9 mouse cellular contexts compared by ENCODE assay signal in the genomic region with DNA sequence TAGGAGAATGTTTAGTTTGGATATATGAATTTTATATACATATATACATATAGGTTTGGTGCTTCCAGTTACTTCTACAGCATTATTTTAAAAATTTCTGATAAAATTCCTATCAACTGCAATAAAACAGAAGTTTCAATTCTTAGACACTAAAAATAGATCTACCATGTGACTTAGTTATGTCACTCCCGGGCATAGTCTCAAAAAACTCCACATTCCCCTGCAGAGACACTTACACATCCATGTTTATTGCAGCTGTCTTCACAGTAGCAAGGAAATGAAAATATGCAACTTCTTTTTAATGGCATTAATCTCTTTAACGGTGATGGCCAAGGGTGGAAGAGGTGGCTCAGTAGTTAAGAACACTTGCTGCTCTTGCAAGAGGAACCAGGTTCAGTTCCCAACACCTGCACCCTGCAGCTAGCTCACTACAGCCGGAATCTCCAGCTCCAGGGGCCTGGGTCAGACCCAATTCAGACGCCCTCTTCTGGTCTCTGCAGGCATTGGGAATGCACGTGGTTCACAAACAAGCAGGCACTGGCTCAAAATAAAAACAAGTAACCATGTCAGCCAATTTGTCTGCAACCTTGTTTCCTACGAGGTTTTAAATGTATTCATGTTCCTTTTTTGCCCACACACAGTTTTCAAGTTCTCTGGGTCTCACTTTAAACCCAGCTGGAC.
DNase-seq lines count a peak whose midpoint lies in the region; ATAC-seq and TF ChIP-seq lines count a peak whose summit lies in the region.
"Had no signal": no experiment of that assay in that cellular context is flagged by ENCODE, and none has a peak within 500 bp of the region (broad histone marks: within the 10 kb centered on the region; RNA-seq: fewer than 3 reads in every experiment).

No protein-coding gene starts in this region.

- no peak for ATAC-seq in kidney, embryonic 15.5 days (replicated peaks; ENCODE audit: low FRiP score)
- no peak for ATAC-seq in lung, postnatal 0 days

- no peak for TF ChIP-seq EP300 in MEL (IDR thresholded peaks at IDR 0.05; ENCODE audit: low read depth in 1 of 2, low read length in 2 of 2)
- no peak for TF ChIP-seq EP300 in lung, postnatal 0 days (IDR thresholded peaks at IDR 0.05)

- H3K36me3 ChIP-seq in kidney, embryonic 15.5 days: no peaks in the 10 kb centered on the region
- H3K36me3 ChIP-seq in MEL (ENCODE audit: control insufficient read depth in 1 of 2, insufficient read depth in 2 of 2, low read length in 2 of 2): no peaks in the 10 kb centered on the region
- no peaks in the 10 kb centered on the region for H3K36me3 ChIP-seq in lung, postnatal 0 days (ENCODE audit: insufficient read depth, low read length)
- H3K36me3 ChIP-seq: embryonic facial prominence, embryonic 13.5 days; midbrain, embryonic 12.5 days had no signal

- H3K4me2 ChIP-seq in kidney, embryonic 15.5 days: no peak overlapping the region
- no peak overlapping the region for H3K4me2 ChIP-seq in lung, postnatal 0 days (replicated peaks; ENCODE audit: low read depth, low read length)
- H3K4me2 ChIP-seq: embryonic facial prominence, embryonic 13.5 days; midbrain, embryonic 12.5 days had no signal

- WGBS in kidney, embryonic 15.5 days: 27% methylated on average over 6 of the region's 6 CpGs
- WGBS in lung, postnatal 0 days: 13% methylated on average over 6 of the region's 6 CpGs

- no peaks in the 10 kb centered on the region for H3K4me1 ChIP-seq in kidney, embryonic 15.5 days
- no peaks in the 10 kb centered on the region for H3K4me1 ChIP-seq in MEL (ENCODE audit: control insufficient read depth in 1 of 2, insufficient read depth in 2 of 2, low read length in 2 of 2)
- no peaks in the 10 kb centered on the region for H3K4me1 ChIP-seq in lung, postnatal 0 days (ENCODE audit: insufficient read depth, low read depth, low read length)
- H3K4me1 ChIP-seq: embryonic facial prominence, embryonic 13.5 days; midbrain, embryonic 12.5 days had no signal

- H3K27ac ChIP-seq in kidney, embryonic 15.5 days: no peak overlapping the region
- H3K27ac ChIP-seq in MEL (ENCODE audit: control insufficient read depth, low read depth, low read length): no peak overlapping the region
- no peak overlapping the region for H3K27ac ChIP-seq in lung, postnatal 0 days (ENCODE audit: low read length)
- H3K27ac ChIP-seq: embryonic facial prominence, embryonic 13.5 days; midbrain, embryonic 12.5 days had no signal

- H3K27me3 ChIP-seq in kidney, embryonic 15.5 days: no peaks in the 10 kb centered on the region
- H3K27me3 ChIP-seq in MEL (ENCODE audit: control insufficient read depth in 1 of 2, insufficient read depth in 2 of 2, low read length in 2 of 2): no peaks in the 10 kb centered on the region
- H3K27me3 ChIP-seq in lung, postnatal 0 days (replicated peaks; ENCODE audit: insufficient read depth, low read length): no peaks in the 10 kb centered on the region
- H3K27me3 ChIP-seq: embryonic facial prominence, embryonic 13.5 days; midbrain, embryonic 12.5 days had no signal

- H3K9ac ChIP-seq in kidney, embryonic 15.5 days: no peak overlapping the region
- no peak overlapping the region for H3K9ac ChIP-seq in MEL (ENCODE audit: control insufficient read depth, low read depth, low read length, poor library complexity, severe bottlenecking)
- no peak overlapping the region for H3K9ac ChIP-seq in lung, postnatal 0 days (replicated peaks; ENCODE audit: low read depth)
- H3K9ac ChIP-seq: embryonic facial prominence, embryonic 13.5 days; midbrain, embryonic 12.5 days had no signal

- H3K79me2 ChIP-seq in MEL (ENCODE audit: control insufficient read depth, insufficient read depth, low read length, poor library complexity): no peaks in the 10 kb centered on the region

- peak; percentile 47 for TF ChIP-seq RAD21 in MEL (IDR thresholded peaks at IDR 0.05; ENCODE audit: low read depth, low read length)

- H3K4me3 ChIP-seq in kidney, embryonic 15.5 days (replicated peaks): no peak overlapping the region
- no peak overlapping the region for H3K4me3 ChIP-seq in MEL (ENCODE audit: control insufficient read depth in 1 of 2, insufficient read depth in 1 of 2, low read depth in 2 of 2, low read length in 2 of 2)
- H3K4me3 ChIP-seq in lung, postnatal 0 days (ENCODE audit: low read depth, low read length): no peak overlapping the region
- H3K4me3 ChIP-seq: embryonic facial prominence, embryonic 13.5 days; midbrain, embryonic 12.5 days had no signal

- TF ChIP-seq POLR2A in MEL (IDR thresholded peaks at IDR 0.05; ENCODE audit: control insufficient read depth in 1 of 2, insufficient read depth in 1 of 2, low read depth in 1 of 2, low read length in 2 of 2, poor library complexity in 1 of 2): no peak
- no peak for TF ChIP-seq POLR2A in brain, embryonic 14.5 days (IDR thresholded peaks at IDR 0.05; ENCODE audit: borderline replicate concordance, extremely low read depth, insufficient read depth, insufficient read length, poor library complexity, severe bottlenecking)

- peak; percentile 9 for DNase-seq in kidney, adult 18-20 months
- DNase-seq in MEL (ENCODE audit: low read depth, low spot score): peak; percentile 44
- DNase-seq in brain, embryonic 14.5 days (ENCODE audit: low read depth): peak; percentile 33
- DNase-seq in lung, postnatal 0 days (ENCODE audit: low spot score): peak; percentile 29
- no peak for DNase-seq in spleen, adult 12 weeks (ENCODE audit: low spot score)
- no peak for DNase-seq in spleen, postnatal 36 days (ENCODE audit: low spot score in 2 of 2)

- H3K9me3 ChIP-seq in kidney, embryonic 15.5 days (replicated peaks): no peaks in the 10 kb centered on the region
- H3K9me3 ChIP-seq in MEL (replicated peaks; ENCODE audit: insufficient read depth, low read length): no peaks in the 10 kb centered on the region
- H3K9me3 ChIP-seq in lung, postnatal 0 days (ENCODE audit: low read length): no peaks in the 10 kb centered on the region
- H3K9me3 ChIP-seq: embryonic facial prominence, embryonic 13.5 days; midbrain, embryonic 12.5 days had no signal

- TF ChIP-seq CTCF in MEL (IDR thresholded peaks at IDR 0.05 in 2 of 3, conservative IDR thresholded peaks at IDR 0.05 in 1 of 3; ENCODE audit: control insufficient read depth in 1 of 3, insufficient read depth in 1 of 3, low read depth in 2 of 3, low read length in 3 of 3, poor library complexity in 1 of 3, severe bottlenecking in 1 of 3): peak; percentile 41 to 73 (median 59)
- TF ChIP-seq CTCF in brain, embryonic 14.5 days (IDR thresholded peaks at IDR 0.05; ENCODE audit: borderline replicate concordance, extremely low read depth, insufficient read depth, insufficient read length): peak; percentile 40; the same call in 1 of the 2 replicates
- TF ChIP-seq CTCF in lung, postnatal 0 days (IDR thresholded peaks at IDR 0.05): peak; percentile 59

TF ChIP-seq in MEL, 35 proteins besides CTCF, POLR2A, EP300 and RAD21 (continues in another document):
- TF ChIP-seq MXI1 (IDR thresholded peaks at IDR 0.05; ENCODE audit: low read depth, low read length) (no peak), HCFC1 (IDR thresholded peaks at IDR 0.05; ENCODE audit: low read depth, low read length) (no peak), CHD2 (IDR thresholded peaks at IDR 0.05; ENCODE audit: low read length) (no peak), POLR2AphosphoS2 (IDR thresholded peaks at IDR 0.05; ENCODE audit: low read length) (no peak), POLR2AphosphoS5 (IDR thresholded peaks at IDR 0.05; ENCODE audit: borderline replicate concordance, low read depth, low read length) (no peak), TAL1 (IDR thresholded peaks at IDR 0.05; ENCODE audit: low read length) (no peak), NRF1 (IDR thresholded peaks at IDR 0.05; ENCODE audit: insufficient read depth, low read depth, low read length, poor library complexity, severe bottlenecking) (no peak), MAZ (IDR thresholded peaks at IDR 0.05; ENCODE audit: low read depth, low read length) (no peak), TBP (IDR thresholded peaks at IDR 0.05; ENCODE audit: low read depth, low read length) (no peak), GABPA (IDR thresholded peaks at IDR 0.05; ENCODE audit: low read depth, low read length) (no peak), RCOR1 (IDR thresholded peaks at IDR 0.05; ENCODE audit: low read depth, low read length) (no peak), ZNF384 (IDR thresholded peaks at IDR 0.05; ENCODE audit: low read depth, low read length) (no peak), MYB (IDR thresholded peaks at IDR 0.05; ENCODE audit: low read depth, low read length) (no peak), SMC3 (IDR thresholded peaks at IDR 0.05; ENCODE audit: low read depth, low read length) (peak; percentile 82), ZC3H11A (IDR thresholded peaks at IDR 0.05; ENCODE audit: low read depth, low read length) (peak; percentile 70), JUND (IDR thresholded peaks at IDR 0.05; ENCODE audit: low read depth, low read length) (no peak), ELF1 (IDR thresholded peaks at IDR 0.05; ENCODE audit: low read depth, low read length) (no peak), BHLHE40 (IDR thresholded peaks at IDR 0.05; ENCODE audit: borderline replicate concordance, low read depth, low read length) (no peak), USF1 (IDR thresholded peaks at IDR 0.05; ENCODE audit: low read depth, low read length) (peak; percentile 18; the same call in 1 of the 2 replicates), MAX (IDR thresholded peaks at IDR 0.05; ENCODE audit: low read length) (no peak), NELFE (IDR thresholded peaks at IDR 0.05; ENCODE audit: low read depth, low read length) (no peak), MEF2A (IDR thresholded peaks at IDR 0.05; ENCODE audit: extremely low read depth, insufficient replicate concordance, low read depth, low read length, poor library complexity, severe bottlenecking) (no peak), CHD1 (IDR thresholded peaks at IDR 0.05; ENCODE audit: low read depth, low read length) (no peak), TCF12 (IDR thresholded peaks at IDR 0.05; ENCODE audit: low read depth, low read length) (0 out of 2 replicates have a peak, but pooled peaks have one; percentile 8), MAFK (IDR thresholded peaks at IDR 0.05; ENCODE audit: borderline replicate concordance, low read depth, low read length) (no peak), USF2 (IDR thresholded peaks at IDR 0.05; ENCODE audit: borderline replicate concordance in 1 of 2, insufficient read depth in 1 of 2, low read depth in 1 of 2, low read length in 2 of 2) (no peak), UBTF (IDR thresholded peaks at IDR 0.05; ENCODE audit: borderline replicate concordance, insufficient read depth, low read depth, low read length) (no peak), ZKSCAN1 (IDR thresholded peaks at IDR 0.05; ENCODE audit: low read depth, low read length) (no peak), ETS1 (IDR thresholded peaks at IDR 0.05; ENCODE audit: low read depth, low read length) (no peak), SIN3A (IDR thresholded peaks at IDR 0.05; ENCODE audit: low read length) (no peak), ZMIZ1 (IDR thresholded peaks at IDR 0.05; ENCODE audit: low read depth, low read length) (no peak), KAT2A (conservative IDR thresholded peaks at IDR 0.05; ENCODE audit: low read depth, low read length) (no peak)

Comparison
In these comparisons a context has a peak if more than half of its experiments do, and no peak if none do; other contexts are left out.
1. DNase-seq: peak in kidney, adult 18-20 months (single experiment), MEL (single experiment), brain, embryonic 14.5 days (single experiment) and lung, postnatal 0 days (single experiment); none in spleen, adult 12 weeks (single experiment) and spleen, postnatal 36 days (0 of 2).
2. Peak in every context shown above with its lines, with median percentiles within 50 percentile points of each other: CTCF ChIP-seq.